Mouse (Mus musculus) MEL (cell line): ENCODE results near the gene Proser1. TPM values are rescaled to one million over a fixed set of nuclear protein-coding genes. Genes with fewer than 3 reads are reported as not detected.

Experiments used
- DNase-seq: peaks from one replicate; pipeline ENCODE4 v3.0.0; 2011; ENCODE audit warnings: low read depth, low spot score
- H3K27ac ChIP-seq: 2 replicates; pipeline ENCODE4 v1.5.1; 2012; ENCODE audit warnings: low read depth, mild to moderate bottlenecking, control low read depth, low read length, moderate library complexity; ENCODE audit not compliant: control insufficient read depth
- H3K27me3 ChIP-seq, 2 experiments: fragments of 150-350 bp in 1 of 2; sonication (generic) in 1 of 2; 2 replicates each; pipeline ENCODE4 v1.6.1; 2012; ENCODE audit warnings: low read length in 2 of 2, mild to moderate bottlenecking in 2 of 2, improper control_type of control experiment in 1 of 2, moderate library complexity in 1 of 2; ENCODE audit not compliant: insufficient read depth in 2 of 2, control insufficient read depth in 1 of 2
- H3K36me3 ChIP-seq, 2 experiments: 2 replicates each; pipeline ENCODE4 v1.6.1; 2012 to 2014; ENCODE audit warnings: low read length in 2 of 2, improper control_type of control experiment in 1 of 2, inconsistent platforms in 1 of 2, mild to moderate bottlenecking in 1 of 2; ENCODE audit not compliant: insufficient read depth in 2 of 2, control insufficient read depth in 1 of 2
- H3K4me1 ChIP-seq, 2 experiments: fragments of 150-350 bp in 1 of 2; sonication (generic) in 1 of 2; 2 replicates each; pipeline ENCODE4 v1.6.1; 2012; ENCODE audit warnings: low read length in 2 of 2, improper control_type of control experiment in 1 of 2, mild to moderate bottlenecking in 1 of 2; ENCODE audit not compliant: insufficient read depth in 2 of 2, control insufficient read depth in 1 of 2
- H3K4me3 ChIP-seq, 2 experiments: fragments of 150-350 bp in 1 of 2; sonication (generic) in 1 of 2; 2 replicates each; pipeline ENCODE4 v1.5.1; 2012; ENCODE audit warnings: low read depth in 2 of 2, low read length in 2 of 2, mild to moderate bottlenecking in 2 of 2, moderate library complexity in 2 of 2, control low read depth in 1 of 2, improper control_type of control experiment in 1 of 2; ENCODE audit not compliant: control insufficient read depth in 1 of 2, insufficient read depth in 1 of 2
- H3K79me2 ChIP-seq: 2 replicates; pipeline ENCODE4 v1.6.1; 2012; ENCODE audit warnings: mild to moderate bottlenecking, low read length, moderate library complexity; ENCODE audit not compliant: control insufficient read depth, poor library complexity, insufficient read depth
- H3K9ac ChIP-seq: 2 replicates; pipeline ENCODE4 v1.6.1; 2012; ENCODE audit warnings: low read depth, mild to moderate bottlenecking, control low read depth, low read length, moderate library complexity; ENCODE audit not compliant: control insufficient read depth, poor library complexity, severe bottlenecking
- H3K9me3 ChIP-seq: fragments of 150-350 bp; sonication (generic); replicated peaks from 2 replicates; pipeline ENCODE4 v1.6.1; 2012; ENCODE audit warnings: mild to moderate bottlenecking, low read length, improper control_type of control experiment, moderate library complexity; ENCODE audit not compliant: insufficient read depth
- CTCF ChIP-seq, 3 experiments: IDR thresholded peaks in 2 of 3; conservative IDR thresholded peaks in 1 of 3; 2 replicates each; pipeline ENCODE4 v1.5.1; 2011 to 2012; ENCODE audit warnings: low read length in 3 of 3, low read depth in 2 of 3, mild to moderate bottlenecking in 2 of 3, improper control_type of control experiment in 1 of 3, inconsistent platforms in 1 of 3, mixed read lengths in 1 of 3, moderate library complexity in 1 of 3; ENCODE audit not compliant: control insufficient read depth in 1 of 3, insufficient read depth in 1 of 3, poor library complexity in 1 of 3, severe bottlenecking in 1 of 3
- EP300 ChIP-seq, 2 experiments: IDR thresholded peaks; 2 replicates each; pipeline ENCODE4 v1.6.1; 2011; ENCODE audit warnings: improper control_type of control experiment in 2 of 2, low read length in 2 of 2, low read depth in 1 of 2, mild to moderate bottlenecking in 1 of 2
- GATA1 ChIP-seq: IDR thresholded peaks from 2 replicates; pipeline ENCODE4 v1.6.1; 2011; ENCODE audit warnings: low read depth, low read length, improper control_type of control experiment
- JUND ChIP-seq: IDR thresholded peaks from 2 replicates; pipeline ENCODE4 v1.6.1; 2011; ENCODE audit warnings: low read depth, mild to moderate bottlenecking, improper control_type of control experiment, low read length
- MAZ ChIP-seq: IDR thresholded peaks from 2 replicates; pipeline ENCODE4 v1.6.1; 2012; ENCODE audit warnings: low read depth, mild to moderate bottlenecking, inconsistent platforms, low read length, improper control_type of control experiment
- MXI1 ChIP-seq: IDR thresholded peaks from 2 replicates; pipeline ENCODE4 v1.6.1; 2011; ENCODE audit warnings: mild to moderate bottlenecking, low read depth, low read length, improper control_type of control experiment
- MYB ChIP-seq: IDR thresholded peaks from 2 replicates; pipeline ENCODE4 v1.6.1; 2011; ENCODE audit warnings: mild to moderate bottlenecking, low read depth, low read length, improper control_type of control experiment
- NELFE ChIP-seq: IDR thresholded peaks from 2 replicates; pipeline ENCODE4 v1.6.1; 2011; ENCODE audit warnings: low read depth, low read length, improper control_type of control experiment
- POLR2AphosphoS2 ChIP-seq: IDR thresholded peaks from 2 replicates; pipeline ENCODE4 v1.6.1; 2011; ENCODE audit warnings: low read length, improper control_type of control experiment
- POLR2AphosphoS5 ChIP-seq: IDR thresholded peaks from 2 replicates; pipeline ENCODE4 v1.6.1; 2012; ENCODE audit warnings: low read depth, borderline replicate concordance, mild to moderate bottlenecking, inconsistent platforms, low read length, moderate library complexity, mixed read lengths
- RAD21 ChIP-seq: IDR thresholded peaks from 2 replicates; pipeline ENCODE4 v1.6.1; 2011; ENCODE audit warnings: mild to moderate bottlenecking, low read depth, low read length, improper control_type of control experiment
- SIN3A ChIP-seq: IDR thresholded peaks from 2 replicates; pipeline ENCODE4 v1.6.1; 2012; ENCODE audit warnings: low read length, improper control_type of control experiment, inconsistent platforms
- TCF12 ChIP-seq: IDR thresholded peaks from 2 replicates; pipeline ENCODE4 v1.6.1; 2014; ENCODE audit warnings: low read depth, mild to moderate bottlenecking, inconsistent platforms, low read length, improper control_type of control experiment, moderate library complexity
- UBTF ChIP-seq: IDR thresholded peaks from 2 replicates; pipeline ENCODE4 v1.6.1; 2012; ENCODE audit warnings: low read depth, mild to moderate bottlenecking, inconsistent platforms, low read length, improper control_type of control experiment, moderate library complexity, borderline replicate concordance; ENCODE audit not compliant: insufficient read depth
- USF1 ChIP-seq: IDR thresholded peaks from 2 replicates; pipeline ENCODE4 v1.6.1; 2014; ENCODE audit warnings: low read depth, mild to moderate bottlenecking, inconsistent platforms, low read length, improper control_type of control experiment, moderate library complexity
- USF2 ChIP-seq, 2 experiments: IDR thresholded peaks; 2 replicates each; pipeline ENCODE4 v1.6.1; 2011 to 2012; ENCODE audit warnings: improper control_type of control experiment in 2 of 2, low read length in 2 of 2, borderline replicate concordance in 1 of 2, inconsistent platforms in 1 of 2, low read depth in 1 of 2, mild to moderate bottlenecking in 1 of 2; ENCODE audit not compliant: insufficient read depth in 1 of 2
- ZC3H11A ChIP-seq: IDR thresholded peaks from 2 replicates; pipeline ENCODE4 v1.6.1; 2012; ENCODE audit warnings: low read depth, mild to moderate bottlenecking, inconsistent platforms, low read length, improper control_type of control experiment
- ZNF384 ChIP-seq: IDR thresholded peaks from 2 replicates; pipeline ENCODE4 v1.6.1; 2012; ENCODE audit warnings: low read depth, mild to moderate bottlenecking, inconsistent platforms, low read length, improper control_type of control experiment
- polyA plus RNA-seq, 2 experiments: library from polyadenylated mRNA; stranded (reverse) in 1 of 2; unstranded in 1 of 2; fragments of >175 nt in 1 of 2; fragments of >200 nt in 1 of 2; gene quantifications; 2 replicates each; pipeline versions ENCODE4 v1.2.1 to v1.2.4; 2012; ENCODE audit warnings: low replicate concordance in 2 of 2, low read depth in 1 of 2; ENCODE audit not compliant: insufficient read length in 2 of 2, insufficient read depth in 1 of 2, missing spikeins in 1 of 2
- total RNA-seq: library from RNA; depleted of rRNA; stranded (reverse); fragments of 300-350 nt; gene quantifications from 2 replicates; pipeline ENCODE4 v1.2.3, GENCODE M21; 2012

Proser1 gene
- total and polyA plus RNA-seq, 3 experiments, result 3.5 to 107 (median 24.6) TPM

- no peak for TF ChIP-seq POLR2AphosphoS2
- TF ChIP-seq EP300 (IDR thresholded peaks at IDR 0.05; ENCODE audit: low read depth in 1 of 2, low read length in 2 of 2), result no peak; a peak in 1 of 4 replicates
- TF ChIP-seq JUND, result no peak
- TF ChIP-seq MXI1, result peak; percentile 65; the same call in 1 of the 2 replicates
- TF ChIP-seq, all 39 proteins: peak for 12
Measured at GRCm38 (mm10) chr3:53463046-53463764, at the start of gene Proser1, which contains the start of gene Nhlrc3 (continued).

- no peaks in the 10 kb centered on the region for H3K9me3 ChIP-seq
- H3K27ac ChIP-seq, result no peak overlapping the region
- H3K4me3 ChIP-seq, result no peak overlapping the region
- no peaks in the 10 kb centered on the region for H3K4me1 ChIP-seq
- H3K27me3 ChIP-seq, result no peaks in the 10 kb centered on the region
- H3K79me2 ChIP-seq, result no peaks in the 10 kb centered on the region
- H3K36me3 ChIP-seq, result no peaks in the 10 kb centered on the region
- no peak for TF ChIP-seq CTCF (IDR thresholded peaks at IDR 0.05 in 2 of 3, conservative IDR thresholded peaks at IDR 0.05 in 1 of 3; ENCODE audit: control insufficient read depth in 1 of 3, insufficient read depth in 1 of 3, low read depth in 2 of 3, low read length in 3 of 3, poor library complexity in 1 of 3, severe bottlenecking in 1 of 3)
- TF ChIP-seq USF2 (IDR thresholded peaks at IDR 0.05; ENCODE audit: borderline replicate concordance in 1 of 2, insufficient read depth in 1 of 2, low read depth in 1 of 2, low read length in 2 of 2), result no peak
- no peak for TF ChIP-seq ZNF384
- no peak for TF ChIP-seq UBTF
- no peak for TF ChIP-seq NELFE
- no peak for TF ChIP-seq POLR2AphosphoS2
- no peak for TF ChIP-seq ZC3H11A
- TF ChIP-seq POLR2AphosphoS5, result no peak
- TF ChIP-seq USF1, result no peak
- TF ChIP-seq TCF12, result no peak
- no peak for TF ChIP-seq MYB
- TF ChIP-seq MAZ, result no peak
- TF ChIP-seq GATA1, result no peak
- no peak for TF ChIP-seq SIN3A
- no peak for TF ChIP-seq RAD21
- TF ChIP-seq, all 39 proteins: peak for 0
- no peak for DNase-seq
- no peak overlapping the region for H3K9ac ChIP-seq
Measured at GRCm38 (mm10) chr3:53413959-53414358, 49.5 kb upstream of the Proser1 start.

GRCm38 (mm10) chr3:53416036-53416506 is 47.4 kb upstream of the Proser1 start:
- Histone ChIP-seq H3K27ac (no peak overlapping the region), H3K79me2 (no peaks in the 10 kb centered on the region), H3K4me3 (no peak overlapping the region), H3K27me3 (no peaks in the 10 kb centered on the region)
- no peak for TF ChIP-seq TCF12
- TF ChIP-seq, all 39 proteins: peak for 0
- Histone ChIP-seq H3K9ac (no peak overlapping the region), H3K9me3 (no peaks in the 10 kb centered on the region), H3K4me1 (no peaks in the 10 kb centered on the region), H3K36me3 (no peaks in the 10 kb centered on the region)
- DNase-seq, result no peak
